Mouse (Mus musculus) neural tube, embryonic 14.5 days (tissue): ENCODE results near the gene Rps6kc1. TPM values are rescaled to one million over a fixed set of nuclear protein-coding genes. Genes with fewer than 3 reads are reported as not detected.

Source experiments
- ATAC-seq: fragments of 200-750 bp; cut with Nextera tagmentation; 2 replicates; pipeline ENCODE4 v1.8.0; 2017; ENCODE audit warnings: low read depth, mild to moderate bottlenecking, moderate TSS enrichment, moderate library complexity
- H3K27ac ChIP-seq: fragments of 300-500 bp; sonication (generic); 2 replicates; pipeline ENCODE4 v1.5.1; 2014; ENCODE audit warnings: low read depth, mild to moderate bottlenecking, control low read depth, low read length, moderate library complexity, mixed read lengths
- H3K27me3 ChIP-seq: fragments of 300-500 bp; sonication (generic); 2 replicates; pipeline ENCODE4 v1.6.1; 2014; ENCODE audit warnings: low read length; ENCODE audit not compliant: control insufficient read depth, insufficient read depth
- H3K36me3 ChIP-seq: fragments of 300-500 bp; sonication (generic); 2 replicates; pipeline ENCODE4 v1.6.1; 2014; ENCODE audit warnings: low read length, mixed read lengths; ENCODE audit not compliant: control insufficient read depth, insufficient read depth
- H3K4me1 ChIP-seq: fragments of 300-500 bp; sonication (generic); 2 replicates; pipeline ENCODE4 v1.6.1; 2014; ENCODE audit warnings: low read length; ENCODE audit not compliant: control insufficient read depth, insufficient read depth
- H3K4me2 ChIP-seq: fragments of 300-500 bp; sonication (generic); 2 replicates; pipeline ENCODE4 v1.6.1; 2014; ENCODE audit warnings: mild to moderate bottlenecking, low read depth, low read length, control low read depth
- H3K4me3 ChIP-seq: fragments of 300-500 bp; sonication (generic); 2 replicates; pipeline ENCODE4 v1.5.1; 2014; ENCODE audit warnings: low read depth, low read length, control low read depth, mixed read lengths
- H3K9ac ChIP-seq: fragments of 300-500 bp; sonication (generic); replicated peaks from 2 replicates; pipeline ENCODE4 v1.6.1; 2014; ENCODE audit warnings: low read depth, mild to moderate bottlenecking, control low read depth, low read length, mixed read lengths
- H3K9me3 ChIP-seq: fragments of 300-500 bp; sonication (generic); 2 replicates; pipeline ENCODE4 v1.6.1; 2016; ENCODE audit warnings: low read length; ENCODE audit not compliant: control insufficient read depth
- WGBS: fragments of 180-500 bp; shearing (Covaris S2); extraction: QIAGEN DNeasy Blood & Tissue Kit; methylation state at CpG from one replicate; pipeline ENCODE4 v1.1.7; 2014; 5-methylcytosine and 5-hydroxymethylcytosine counted together
- polyA plus RNA-seq: library from polyadenylated mRNA; unstranded; fragments of >200 nt; fragmentation: Nextera tagmentation; extraction: Ambion mirVana; gene quantifications from 2 replicates; pipeline ENCODE4 v1.2.1, GENCODE M21; 2014

Gene Rps6kc1
- polyA plus RNA-seq, 1 experiment from 2014 or later = 27.6 TPM

GRCm38 (mm10) chr1:190655081-190655480, 256.5 kb downstream of the Rps6kc1 start:
- Histone ChIP-seq H3K36me3 (no peaks in the 10 kb centered on the region), H3K27ac (no peak overlapping the region), H3K4me1 (no peaks in the 10 kb centered on the region; the same call in 1 of the 2 replicates), H3K4me2 (no peak overlapping the region), H3K9ac (no peak overlapping the region), H3K9me3 (no peaks in the 10 kb centered on the region), H3K27me3 (no peaks in the 10 kb centered on the region), H3K4me3 (no peak overlapping the region)
- 92% methylated on average over 7 of the region's 7 CpGs for WGBS
- no peak for ATAC-seq

DNA sequence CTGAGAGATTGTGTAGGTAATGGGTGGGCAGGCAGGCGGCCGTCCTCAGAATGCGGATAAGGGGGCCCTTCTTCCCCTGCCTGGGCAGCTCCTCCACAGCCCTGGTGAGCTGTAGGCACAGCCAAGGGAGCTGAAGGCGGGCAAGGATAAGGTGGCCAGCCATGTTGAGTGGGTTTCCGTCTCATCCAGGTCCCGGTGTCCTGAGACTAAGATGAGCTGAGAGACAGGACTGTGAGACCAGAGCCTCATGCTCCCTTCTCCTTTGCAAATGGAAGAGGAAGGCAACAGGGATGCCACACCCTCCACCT, 256.9 kb downstream of the Rps6kc1 start:
- WGBS = 63% methylated on average over 6 of the region's 6 CpGs
- ATAC-seq = no peak
- Histone ChIP-seq H3K27me3 (no peaks in the 10 kb centered on the region), H3K27ac (no peak overlapping the region), H3K4me3 (no peak overlapping the region), H3K9me3 (no peaks in the 10 kb centered on the region), H3K4me2 (peak overlapping the region; percentile 9; the same call in 1 of the 2 replicates), H3K9ac (no peak overlapping the region), H3K4me1 (no peaks in the 10 kb centered on the region; the same call in 1 of the 2 replicates), H3K36me3 (no peaks in the 10 kb centered on the region)

DNA sequence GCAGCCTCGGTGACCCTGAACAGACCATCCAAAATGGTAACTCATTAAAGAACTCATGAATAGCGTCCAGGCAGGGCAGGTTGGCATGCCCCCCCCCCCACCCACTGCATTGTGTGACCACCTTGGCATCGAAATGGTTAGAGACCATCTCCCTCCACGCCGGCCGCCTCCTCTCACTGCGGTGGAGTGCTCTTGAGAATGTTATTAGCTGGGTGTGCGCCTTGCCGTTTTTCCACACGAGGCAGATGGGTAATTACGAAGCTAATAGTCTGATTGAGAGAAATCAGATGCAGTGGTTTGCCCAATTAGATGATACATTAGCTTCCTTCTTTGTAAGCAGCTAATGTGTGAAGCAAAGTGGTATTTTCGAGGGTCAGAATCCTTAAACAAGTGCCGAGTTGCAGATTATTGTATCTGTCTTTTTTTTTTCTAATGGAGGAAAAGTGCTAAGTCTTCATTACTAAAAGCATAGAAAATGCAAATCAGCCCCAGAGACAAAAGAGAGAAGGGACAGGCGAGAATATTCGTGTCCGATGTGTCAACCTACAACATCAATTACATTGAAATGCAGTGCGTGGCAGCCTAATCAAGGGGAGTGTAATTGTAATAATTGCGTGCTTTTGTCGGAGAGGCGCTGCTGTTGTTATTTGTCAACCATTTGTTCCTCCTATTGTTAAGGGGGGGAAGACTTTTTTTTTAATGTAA, 257.4 kb downstream of the Rps6kc1 start:
- no peaks in the 10 kb centered on the region for H3K9me3 ChIP-seq
- H3K27ac ChIP-seq = 0 out of 2 replicates have a peak overlapping the region, but pooled peaks have one; percentile 7
- H3K4me1 ChIP-seq = no peaks in the 10 kb centered on the region; the same call in 1 of the 2 replicates
- no peak overlapping the region for H3K4me3 ChIP-seq
- peak; percentile 65; the same call in 1 of the 2 replicates for ATAC-seq
- H3K9ac ChIP-seq = no peak overlapping the region
- no peaks in the 10 kb centered on the region for H3K36me3 ChIP-seq
- H3K4me2 ChIP-seq = peak overlapping the region; percentile 9; the same call in 1 of the 2 replicates
- H3K27me3 ChIP-seq = no peaks in the 10 kb centered on the region
- 43% methylated on average over 20 of the region's 20 CpGs for WGBS

- Histone ChIP-seq H3K4me1 (no peaks in the 10 kb centered on the region; the same call in 1 of the 2 replicates), H3K4me2 (no peak overlapping the region), H3K36me3 (no peaks in the 10 kb centered on the region), H3K27ac (no peak overlapping the region), H3K27me3 (no peaks in the 10 kb centered on the region), H3K4me3 (no peak overlapping the region), H3K9me3 (no peaks in the 10 kb centered on the region), H3K9ac (no peak overlapping the region)
- WGBS = 87% methylated on average over 6 of the region's 6 CpGs
- no peak for ATAC-seq
These were observed 258.5 kb downstream of the Rps6kc1 start for GRCm38 (mm10) chr1:190653081-190653480.

Other genes with a start within 250 kb of the Rps6kc1 start
- 47.9 and 53.3 TPM in 2 replicates for gene Angel2, start 13.3 kb upstream of the Rps6kc1 start, polyA plus RNA-seq
- gene Vash2, start 67.5 kb upstream of the Rps6kc1 start, polyA plus RNA-seq = 118 and 125 TPM in 2 replicates
- 12.1 and 12.3 TPM in 2 replicates for gene Flvcr1, start 114.4 kb upstream of the Rps6kc1 start, polyA plus RNA-seq
- gene Spata45, start 124.9 kb upstream of the Rps6kc1 start, polyA plus RNA-seq = not detected in 2 replicates
- gene Tatdn3, start 151.2 kb upstream of the Rps6kc1 start, polyA plus RNA-seq = 18.3 and 19.9 TPM in 2 replicates
- 2.8 and 3.7 TPM in 2 replicates for gene Nsl1, start 151.2 kb upstream of the Rps6kc1 start, polyA plus RNA-seq
- gene Batf3, start 186.1 kb upstream of the Rps6kc1 start, polyA plus RNA-seq = 2.1 and 2.2 TPM in 2 replicates